Comparison of ENCODE assay signal across 8 mouse cellular contexts in the genomic region with DNA sequence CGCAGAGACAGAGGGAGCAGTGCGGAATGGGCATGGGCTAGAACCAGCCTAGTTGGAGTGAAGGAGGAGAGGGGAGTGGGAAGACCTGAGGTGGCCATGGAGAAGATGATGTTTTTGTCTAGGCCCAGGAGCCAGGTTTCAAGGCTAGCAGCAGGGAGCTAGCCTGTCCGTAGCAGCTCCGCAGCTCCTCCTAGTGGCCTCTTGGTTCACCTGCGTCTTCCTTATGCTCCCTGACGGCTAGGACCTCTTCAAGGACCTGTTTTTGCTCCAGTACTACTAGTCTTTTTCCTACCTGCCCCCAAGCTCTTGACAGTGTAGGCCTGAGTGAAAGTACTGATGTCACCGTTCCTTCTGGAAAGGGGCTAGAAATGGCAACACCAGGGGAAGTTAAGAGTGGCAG. TPM values are rescaled to one million over a fixed set of nuclear protein-coding genes. Genes with fewer than 3 reads are reported as not detected.
DNase-seq lines count a peak whose midpoint lies in the region; ATAC-seq and TF ChIP-seq lines count a peak whose summit lies in the region.

No protein-coding gene starts in this region.

- H3K9me3 ChIP-seq in ES-E14 (ENCODE audit: control insufficient read depth, insufficient read depth, low read depth, low read length): no peaks in the 10 kb centered on the region
- H3K9me3 ChIP-seq in embryonic facial prominence, embryonic 10.5 days: no peaks in the 10 kb centered on the region
- no peaks in the 10 kb centered on the region for H3K9me3 ChIP-seq in heart, postnatal 0 days (replicated peaks; ENCODE audit: control insufficient read depth, low read length)

- H3K4me2 ChIP-seq in heart, postnatal 0 days (ENCODE audit: low read depth, low read length): no peak overlapping the region

- peak; percentile 82 for TF ChIP-seq CTCF in heart, postnatal 0 days (IDR thresholded peaks at IDR 0.05; ENCODE audit: low read depth)

- peak; percentile 68 for ATAC-seq in heart, postnatal 0 days (ENCODE audit: insufficient read depth, low read depth)

- H3K9ac ChIP-seq in ES-E14 (ENCODE audit: insufficient read depth, low read depth, low read length, poor library complexity, severe bottlenecking): peak overlapping the region; percentile 45; the same call in 1 of the 2 replicates
- no peak overlapping the region for H3K9ac ChIP-seq in heart, postnatal 0 days (replicated peaks; ENCODE audit: low read depth, low read length)

- peaks cover 0 to 17% of the 10 kb centered on the region in 2 experiments; a peak in 2 of 4 replicates for H3K4me1 ChIP-seq in ES-E14 (ENCODE audit: control insufficient read depth in 2 of 2, insufficient read depth in 2 of 2, low read length in 2 of 2, poor library complexity in 1 of 2)
- peaks cover 38% of the 10 kb centered on the region for H3K4me1 ChIP-seq in embryonic facial prominence, embryonic 10.5 days
- H3K4me1 ChIP-seq in heart, postnatal 0 days (ENCODE audit: control insufficient read depth, insufficient read depth): 0 out of 2 replicates have a peak, but pooled peaks cover 3% of the 10 kb centered on the region

- H3K27ac ChIP-seq in ES-E14 (ENCODE audit: insufficient read depth, low read depth, low read length, poor library complexity, severe bottlenecking): no peak overlapping the region
- peak overlapping the region; percentile 19; the same call in 1 of the 2 replicates for H3K27ac ChIP-seq in embryonic facial prominence, embryonic 10.5 days (replicated peaks)
- no peak overlapping the region for H3K27ac ChIP-seq in heart, postnatal 0 days (ENCODE audit: low read depth)

- 9% methylated on average over 7 of the region's 7 CpGs for WGBS in embryonic facial prominence, embryonic 10.5 days
- 10% methylated on average over 7 of the region's 7 CpGs for whole genome bisulfite sequencing in heart, postnatal 0 days

- H3K4me3 ChIP-seq in ES-E14 (ENCODE audit: insufficient read depth in 1 of 2, low read depth in 1 of 2, low read length in 2 of 2, poor library complexity in 1 of 2, severe bottlenecking in 1 of 2): no peak overlapping the region
- H3K4me3 ChIP-seq in embryonic facial prominence, embryonic 10.5 days: no peak overlapping the region
- H3K4me3 ChIP-seq in heart, postnatal 0 days (ENCODE audit: low read depth, low read length): no peak overlapping the region

- peaks cover 86% of the 10 kb centered on the region for H3K27me3 ChIP-seq in embryonic facial prominence, embryonic 10.5 days (replicated peaks; ENCODE audit: low read depth, poor library complexity, severe bottlenecking)
- H3K27me3 ChIP-seq in heart, postnatal 0 days (ENCODE audit: control insufficient read depth, insufficient read depth, low read length): peaks cover 41% of the 10 kb centered on the region

- no peak for TF ChIP-seq EP300 in heart, postnatal 0 days (IDR thresholded peaks at IDR 0.05; ENCODE audit: low read depth)

- H3K36me3 ChIP-seq in ES-E14 (ENCODE audit: control insufficient read depth, insufficient read depth, low read length, poor library complexity, severe bottlenecking): no peaks in the 10 kb centered on the region
- H3K36me3 ChIP-seq in embryonic facial prominence, embryonic 10.5 days (replicated peaks): no peaks in the 10 kb centered on the region
- 0 out of 2 replicates have a peak, but pooled peaks cover 1% of the 10 kb centered on the region for H3K36me3 ChIP-seq in heart, postnatal 0 days (replicated peaks; ENCODE audit: control insufficient read depth, insufficient read depth, low read length)

- in situ Hi-C loops in ES-E14 (cut with MboI; ENCODE audit: low sequenced_read_pairs in 2 of 2, unreplicated experiment in 2 of 2): no loop called here

- DNase-seq in ES-E14 (ENCODE audit: low read depth, low spot score): peak; percentile 87
- DNase-seq in adrenal gland, postnatal 14 days: peak; percentile 88
- peak; percentile 82 for DNase-seq in embryonic facial prominence, embryonic 10.5 days (ENCODE audit: low spot score)
- peak; percentile 63 for DNase-seq in heart, postnatal 0 days (ENCODE audit: low spot score)
- DNase-seq in kidney, postnatal 4 days: peak; percentile 87 to 90
- DNase-seq in lung, postnatal 36 days: peak; percentile 88
- peak; percentile 84 for DNase-seq in right cerebral cortex, postnatal 10 days (ENCODE audit: low spot score in 2 of 2)
- peak; percentile 64 to 74 for DNase-seq in urinary bladder, postnatal 36 days (ENCODE audit: low spot score in 2 of 2)

TF ChIP-seq in ES-E14, 5 proteins besides CTCF, POLR2A, EP300 and RAD21:
- TF ChIP-seq ZC3H11A (IDR thresholded peaks at IDR 0.05; ENCODE audit: borderline replicate concordance, low read depth, low read length): peak; percentile 65; the same call in 1 of the 2 replicates
- no peak for TF ChIP-seq ZNF384 (IDR thresholded peaks at IDR 0.05; ENCODE audit: low read depth, low read length)
TF ChIP-seq in ES-E14: peak in this region for 1.

RNA-seq across cellular contexts. Expression of a gene that starts 4.4 kb away (rescaled TPM):
- total RNA-seq in ES-E14 (2012; rRNA removed): 1.2 and 1.7 TPM in 2 replicates
- total RNA-seq in adrenal gland, postnatal 14 days (2021): 0.07 and 0.30 TPM in 2 replicates
- 0.10 and 0.11 TPM in 2 replicates for polyA plus RNA-seq in embryonic facial prominence, embryonic 10.5 days (2016; fragmentation: Nextera tagmentation; extraction: Ambion mirVana)
- total RNA-seq in heart, postnatal 0 days (2014; rRNA removed; ENCODE audit: low replicate concordance): not detected in 2 replicates
- polyA plus RNA-seq in heart, postnatal 0 days (2015; fragmentation: Nextera tagmentation; extraction: Ambion mirVana): not detected in 2 replicates

RNA-seq across cellular contexts. Expression of a gene that starts 16.3 kb away (rescaled TPM):
- total RNA-seq in ES-E14 (2012; rRNA removed): 0.80 and 1.2 TPM in 2 replicates
- total RNA-seq in adrenal gland, postnatal 14 days (2021): 0.70 and 0.79 TPM in 2 replicates
- polyA plus RNA-seq in embryonic facial prominence, embryonic 10.5 days (2016; fragmentation: Nextera tagmentation; extraction: Ambion mirVana): 0.09 and 0.15 TPM in 2 replicates
- not detected in 2 replicates for total RNA-seq in heart, postnatal 0 days (2014; rRNA removed; ENCODE audit: low replicate concordance)
- 0.03 TPM in 1 of 2 replicates, not detected in the other for polyA plus RNA-seq in heart, postnatal 0 days (2015; fragmentation: Nextera tagmentation; extraction: Ambion mirVana)

RNA-seq across cellular contexts. Expression of a gene that starts 26.9 kb away (rescaled TPM):
- 0.31 and 0.48 TPM in 2 replicates for total RNA-seq in ES-E14 (2012; rRNA removed)
- 315 and 342 TPM in 2 replicates for total RNA-seq in adrenal gland, postnatal 14 days (2021)
- 1.2 and 1.4 TPM in 2 replicates for polyA plus RNA-seq in embryonic facial prominence, embryonic 10.5 days (2016; fragmentation: Nextera tagmentation; extraction: Ambion mirVana)
- 130 and 131 TPM in 2 replicates for total RNA-seq in heart, postnatal 0 days (2014; rRNA removed; ENCODE audit: low replicate concordance)
- polyA plus RNA-seq in heart, postnatal 0 days (2015; fragmentation: Nextera tagmentation; extraction: Ambion mirVana): 27.1 and 29.0 TPM in 2 replicates

RNA-seq across cellular contexts. Expression of a gene that starts 51.6 kb away (rescaled TPM):
- total RNA-seq in ES-E14 (2012; rRNA removed): 25.4 and 25.6 TPM in 2 replicates
- 12.3 and 14.5 TPM in 2 replicates for total RNA-seq in adrenal gland, postnatal 14 days (2021)
- polyA plus RNA-seq in embryonic facial prominence, embryonic 10.5 days (2016; fragmentation: Nextera tagmentation; extraction: Ambion mirVana): 10.2 and 11.1 TPM in 2 replicates
- total RNA-seq in heart, postnatal 0 days (2014; rRNA removed; ENCODE audit: low replicate concordance): 13.8 and 14.8 TPM in 2 replicates
- 2.1 and 2.2 TPM in 2 replicates for polyA plus RNA-seq in heart, postnatal 0 days (2015; fragmentation: Nextera tagmentation; extraction: Ambion mirVana)

Comparison
In these comparisons a context has a peak if more than half of its experiments do, and no peak if none do; other contexts are left out.
1. RNA of a gene that starts 26.9 kb away (total RNA-seq): 315 to 342 TPM in adrenal gland, postnatal 14 days and 130 to 131 TPM in heart, postnatal 0 days; 0.31 to 0.48 TPM in ES-E14; every median in the first group is over 10 times any median in the second.
2. Peak in every context shown above with its lines, with median percentiles within 50 percentile points of each other: DNase-seq.